Mouse (Mus musculus): Measurements from ENCODE around the gene Mpst.

DNA sequence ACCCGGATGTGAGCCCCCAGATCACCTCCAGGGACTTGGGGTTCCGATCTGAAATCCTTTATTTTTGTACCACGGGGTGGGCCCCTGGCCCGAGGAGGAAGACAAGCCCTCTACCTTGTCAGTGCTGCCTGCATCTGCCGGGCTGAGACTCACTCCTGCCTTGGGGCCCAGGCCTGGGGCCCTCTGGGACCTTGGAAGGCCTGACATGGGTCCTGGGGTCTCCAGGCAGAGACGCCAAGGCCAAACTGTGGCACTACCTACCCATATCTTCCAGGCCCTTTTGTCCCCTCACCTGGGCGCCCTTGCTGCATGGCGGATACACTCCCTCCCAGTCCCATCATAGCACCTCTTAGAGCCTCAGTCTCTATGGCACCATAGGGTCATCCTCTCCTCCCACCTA, 32.3 kb downstream of the Mpst start:
- TF ChIP-seq POLR2A (IDR thresholded peaks at IDR 0.05; ENCODE audit: borderline replicate concordance, low read depth, low read length) (no peak), CTCF (IDR thresholded peaks at IDR 0.05; ENCODE audit: low read depth, low read length) (no peak)

Data from bone marrow macrophage, adult 2 months (primary cell).